Mouse (Mus musculus): ENCODE measurements around the gene Sowahb.
"Not testable (repeated sequence)": the region's sequence is repeated elsewhere in the genome, so short reads cannot be mapped to it uniquely, and the experiment has no call there.

Gene Sowahb

DNA sequence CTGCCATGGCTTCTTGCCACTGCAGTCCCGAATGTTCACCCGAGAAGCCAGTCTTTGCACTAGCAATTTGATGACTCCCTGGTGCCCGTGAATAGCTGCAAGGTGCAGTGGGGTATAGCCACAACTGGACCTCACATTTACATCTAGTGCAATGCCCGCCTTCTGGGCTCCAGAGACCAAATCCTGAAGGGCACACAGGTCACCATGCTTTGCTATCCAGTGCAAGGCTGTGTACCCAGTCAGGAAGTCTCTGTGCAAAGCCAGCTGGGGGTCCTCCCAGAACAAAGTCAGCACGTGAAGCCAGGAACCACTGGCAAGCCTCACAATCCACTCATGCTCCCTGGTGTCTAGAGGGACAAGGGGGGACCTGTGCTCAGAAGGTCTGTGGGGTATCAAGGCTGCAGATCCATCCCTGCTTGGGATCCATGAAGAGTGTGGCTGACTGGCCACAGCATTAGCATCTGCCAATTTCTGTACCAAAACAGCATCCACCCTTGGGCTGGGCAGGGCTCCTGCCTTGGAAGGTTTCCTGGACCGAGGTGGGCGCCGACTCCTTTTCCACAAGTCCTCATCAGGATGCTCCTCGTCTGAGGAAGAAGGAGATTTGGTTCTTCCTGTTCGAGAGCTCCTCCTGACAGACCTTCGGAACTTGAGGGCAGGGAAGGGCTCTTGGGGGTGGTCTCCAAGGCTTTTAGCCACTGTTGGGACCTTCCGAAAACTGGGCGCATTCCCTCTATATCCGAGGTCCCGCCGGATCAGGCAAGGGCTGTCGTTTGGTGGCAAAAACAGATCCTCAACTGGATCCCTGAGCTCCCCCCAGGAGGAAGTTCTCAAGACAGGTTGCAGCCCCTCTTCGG lies 1.8 kb downstream of the Sowahb start:
- DNase-seq (ENCODE audit: low spot score): no peak

DNA sequence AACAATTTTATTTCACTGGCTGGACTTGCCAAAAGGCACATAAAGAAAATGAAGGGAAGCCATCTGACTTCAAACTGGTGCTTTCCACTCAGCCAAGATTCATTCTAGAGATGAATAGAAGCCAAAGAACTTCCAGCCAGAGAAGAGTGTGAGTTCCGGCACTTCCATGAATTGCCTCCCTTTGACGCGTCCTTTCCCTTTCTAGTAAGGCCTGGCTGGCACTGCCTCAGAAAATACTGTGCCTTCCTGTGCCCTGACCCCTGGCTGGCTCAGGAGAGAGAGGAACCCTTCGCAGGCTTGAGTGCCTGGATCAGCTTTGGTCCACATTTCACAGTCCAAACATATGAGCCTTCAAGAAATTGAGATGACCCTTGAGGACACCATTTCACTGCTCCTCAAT lies 2.8 kb downstream of the Sowahb start:
- no peak for DNase-seq (ENCODE audit: low spot score)

DNA sequence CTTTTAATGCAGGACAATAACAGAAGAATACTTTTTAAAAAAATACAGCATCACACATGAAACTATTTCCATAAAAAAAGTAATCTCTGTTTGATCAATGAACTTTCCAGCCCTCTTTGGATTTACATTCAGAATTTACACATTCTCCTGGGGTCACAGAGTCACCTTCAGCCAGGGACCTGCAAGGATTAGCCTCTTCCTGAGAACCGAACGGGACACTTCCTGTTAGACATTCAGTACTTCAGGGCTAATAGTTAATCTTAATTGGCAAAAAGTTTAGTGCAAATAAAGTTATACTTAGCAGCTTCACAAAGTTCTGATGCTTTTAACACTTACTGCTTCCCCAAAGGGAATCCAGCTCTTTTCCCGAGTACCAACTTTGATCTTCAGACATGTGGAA lies 3.5 kb downstream of the Sowahb start:
- no peak for DNase-seq (ENCODE audit: low spot score)

DNA sequence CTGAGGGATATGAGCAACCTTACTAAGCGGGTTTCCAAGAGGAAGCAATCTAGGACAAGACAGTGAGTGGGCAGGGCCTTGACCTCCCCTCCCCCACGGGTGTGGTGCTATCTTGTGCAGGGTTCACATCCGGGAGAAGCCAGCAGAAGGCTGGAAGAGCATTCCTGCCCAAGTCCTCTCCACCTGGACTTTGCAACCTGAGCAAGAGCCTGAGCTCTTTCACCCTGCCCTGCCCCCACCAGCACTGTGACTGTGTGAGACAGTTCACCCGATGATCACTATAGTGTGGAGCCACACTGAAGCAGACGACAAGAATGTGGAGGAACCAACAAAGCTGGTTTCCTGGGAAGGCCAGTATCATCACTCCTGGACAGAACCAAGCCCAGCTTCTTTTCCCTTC lies 4.7 kb downstream of the Sowahb start:
- DNase-seq (ENCODE audit: low spot score): no peak

DNA sequence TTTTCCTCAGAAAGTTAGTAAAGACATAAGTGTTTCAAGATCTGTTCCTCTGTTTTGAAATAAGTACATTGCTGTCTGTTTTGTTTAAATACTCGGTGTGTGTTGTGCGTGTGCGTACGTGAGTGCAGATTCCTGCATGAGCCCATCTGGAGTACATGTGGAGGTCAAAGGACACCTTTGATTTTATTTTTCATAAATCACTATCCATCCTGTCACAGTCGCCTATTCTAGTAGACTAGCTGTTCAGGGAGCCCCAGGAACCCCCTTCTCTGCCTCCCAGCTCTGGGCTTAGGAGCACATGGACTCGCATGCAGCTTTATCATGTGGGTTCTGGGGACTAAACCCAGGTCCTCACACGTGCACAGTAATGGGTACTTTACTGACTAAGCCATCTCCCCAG lies 8.6 kb downstream of the Sowahb start:
- no peak for DNase-seq (ENCODE audit: low spot score)

DNA sequence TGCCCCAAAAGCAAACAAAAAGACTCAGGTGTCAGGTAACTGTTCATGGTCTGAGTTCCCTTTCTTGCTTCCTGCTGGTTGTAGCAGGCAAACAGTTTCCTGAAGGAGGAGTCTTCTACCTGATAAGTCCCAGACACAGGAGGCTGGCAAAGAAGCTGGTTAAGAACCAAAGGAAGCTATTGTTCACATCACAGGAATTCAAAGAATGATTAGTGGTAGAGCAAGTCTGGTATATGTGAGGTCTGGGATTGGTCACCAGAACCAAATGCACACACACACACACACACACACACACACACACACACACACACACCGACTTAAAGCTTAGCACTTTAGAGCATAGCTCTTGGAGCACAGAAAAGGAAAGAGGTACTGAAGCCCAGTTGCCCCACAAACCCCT lies 9.5 kb downstream of the Sowahb start:
- DNase-seq (ENCODE audit: low spot score): no peak

DNA sequence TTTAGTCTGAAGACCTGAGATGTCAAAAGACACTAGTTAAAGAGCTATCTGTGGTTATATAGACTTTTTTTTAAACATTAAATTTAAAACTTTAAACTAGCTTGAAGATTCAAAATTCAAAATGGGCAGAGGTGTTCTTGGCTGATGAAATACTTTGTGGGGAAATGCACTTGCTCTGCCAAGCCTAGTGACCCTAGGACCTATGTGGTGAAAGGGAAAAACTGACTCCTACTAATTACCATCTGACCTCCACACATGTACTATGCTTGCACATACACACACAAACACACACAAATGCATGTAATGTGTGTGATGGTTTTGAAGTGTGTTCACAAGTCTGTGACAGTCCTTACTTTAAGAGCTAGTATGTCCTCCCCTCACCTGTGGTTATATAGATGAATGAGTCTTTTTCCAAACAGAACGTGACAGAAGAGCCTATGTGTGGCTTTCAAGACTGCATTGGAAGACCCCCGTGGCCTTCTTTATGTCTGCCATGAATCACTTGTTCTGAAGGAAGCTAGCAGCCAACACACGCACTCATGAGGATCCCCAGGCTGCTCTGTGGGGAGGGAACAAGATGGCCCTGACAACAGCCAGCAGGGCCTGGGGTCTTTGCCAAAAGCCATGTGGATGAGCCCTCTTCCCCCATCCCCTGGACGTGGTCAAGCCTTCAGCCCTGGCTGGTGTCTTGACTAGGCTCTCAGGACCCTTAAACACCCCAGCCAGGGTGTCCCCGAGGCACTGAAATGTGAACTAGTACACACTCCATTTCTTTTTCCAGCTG lies 11.5 kb downstream of the Sowahb start:
- DNase-seq (ENCODE audit: low spot score): no peak

DNA sequence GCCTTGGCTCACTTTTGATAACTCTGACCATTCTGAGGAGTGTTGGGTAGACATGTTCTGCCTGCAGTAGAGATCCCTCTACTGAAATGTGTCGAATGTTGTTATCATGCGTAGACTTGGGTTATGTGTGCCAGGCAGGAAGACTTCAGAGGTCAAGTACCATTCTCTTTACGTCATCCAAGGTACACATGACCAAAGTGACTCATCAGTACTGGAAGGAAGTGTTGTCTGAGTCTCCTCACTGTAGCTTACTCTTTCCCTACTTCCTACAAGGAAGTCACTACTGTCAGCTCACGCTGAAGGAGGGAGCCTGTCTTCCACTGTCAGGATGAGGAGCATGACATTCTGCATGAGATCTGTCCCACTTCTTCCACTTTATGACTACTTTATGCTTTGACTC lies 12.2 kb downstream of the Sowahb start:
- no peak for DNase-seq (ENCODE audit: low spot score)

DNA sequence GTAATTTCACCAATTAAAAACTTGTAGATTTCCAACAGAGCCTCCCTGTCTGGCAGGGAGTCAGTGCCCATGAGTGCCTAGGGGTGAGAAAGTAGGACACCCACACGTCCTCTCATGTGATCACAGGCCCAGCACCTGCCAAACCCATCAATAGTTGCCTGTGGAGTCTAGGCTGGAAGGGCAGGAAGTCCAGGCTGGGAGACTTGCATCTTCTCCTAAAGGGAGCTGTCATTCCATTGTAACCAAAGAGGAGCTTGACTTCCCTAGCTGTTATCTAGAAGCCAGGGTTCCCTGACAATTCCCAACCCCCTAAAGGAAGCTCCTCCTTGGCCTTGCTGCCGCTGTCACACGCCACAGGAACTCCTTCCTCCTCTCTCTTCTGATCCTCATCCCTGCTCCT lies 14.0 kb downstream of the Sowahb start:
- no peak for DNase-seq (ENCODE audit: low spot score)

DNA sequence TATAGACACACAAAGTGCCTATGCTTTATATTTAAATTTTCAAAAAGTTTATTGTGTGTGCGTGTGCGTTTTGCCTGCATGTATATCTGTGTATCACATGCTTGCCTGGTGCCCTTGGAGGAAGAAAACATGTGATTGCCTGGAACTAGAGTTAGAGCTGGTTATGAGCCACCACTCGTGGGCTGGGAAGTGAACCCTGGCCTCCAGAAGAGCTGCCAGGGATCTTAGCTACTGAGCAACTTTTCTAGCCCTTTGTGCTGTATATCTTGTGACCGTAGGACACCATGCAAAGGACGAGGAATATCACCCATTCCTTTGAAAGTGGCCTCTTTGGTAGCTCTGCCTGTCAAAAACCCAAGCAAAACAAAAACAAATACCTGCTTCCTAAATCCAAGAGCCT lies 14.4 kb downstream of the Sowahb start:
- DNase-seq (ENCODE audit: low spot score): no peak

DNA sequence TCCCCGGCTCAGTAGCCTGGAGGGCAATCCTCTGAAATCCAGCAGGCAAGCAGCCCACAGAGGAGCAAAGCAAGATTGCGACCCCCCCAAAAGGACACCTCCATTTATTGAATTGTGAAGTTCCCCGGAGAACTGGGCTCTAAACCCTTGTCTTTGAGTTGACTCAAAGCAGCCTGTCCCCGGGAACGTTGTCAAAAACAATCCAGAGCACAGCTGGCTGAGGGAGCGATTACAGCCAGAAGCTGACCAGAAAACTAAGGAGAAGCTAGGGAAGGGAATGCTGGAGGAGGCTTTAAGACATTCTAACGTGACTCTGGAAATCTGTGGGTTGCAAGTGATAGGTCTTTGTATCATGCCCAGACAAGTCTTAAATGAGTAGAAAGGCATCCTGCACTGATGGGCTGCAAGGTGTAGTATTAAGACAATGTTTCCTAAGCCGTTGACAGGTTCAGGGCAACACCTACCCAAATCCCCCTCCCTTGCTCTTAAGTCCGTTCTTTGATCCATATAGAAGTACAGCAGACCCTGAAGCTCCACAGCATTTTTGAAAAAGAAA lies 17.6 kb downstream of the Sowahb start:
- DNase-seq (ENCODE audit: low spot score): no peak

DNA sequence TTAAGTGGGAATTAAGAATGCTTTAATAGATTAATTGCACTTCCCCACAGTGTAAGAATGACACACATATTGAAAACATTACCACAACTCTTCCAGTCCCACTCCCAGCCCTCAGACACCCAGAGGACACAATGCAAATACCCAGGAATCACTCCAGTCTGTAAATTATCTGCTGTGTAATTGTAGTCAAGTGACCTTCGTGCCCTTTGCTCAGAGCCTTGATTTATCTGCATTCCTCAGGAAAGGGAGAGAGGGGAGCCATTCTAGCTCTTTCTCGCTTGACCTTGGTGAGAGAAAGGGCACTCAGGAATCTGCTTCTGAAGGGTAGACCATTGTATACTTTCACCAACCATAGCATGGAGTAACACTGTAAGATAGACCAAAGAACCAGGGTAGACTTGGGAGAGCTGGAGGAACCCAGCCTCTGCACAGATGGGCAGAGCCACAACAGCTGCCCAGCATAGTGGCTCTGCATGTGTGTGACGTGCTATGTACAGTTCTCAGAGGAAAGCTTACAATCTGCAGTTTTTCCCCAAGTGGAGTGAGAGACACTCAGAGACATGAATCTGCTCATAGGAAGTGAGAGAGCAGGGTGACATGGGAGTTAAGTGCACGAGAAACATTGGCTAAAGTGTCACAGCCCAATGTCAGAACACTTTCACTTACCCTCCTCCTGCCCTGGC lies 18.2 kb downstream of the Sowahb start:
- DNase-seq (ENCODE audit: low spot score): no peak

DNA sequence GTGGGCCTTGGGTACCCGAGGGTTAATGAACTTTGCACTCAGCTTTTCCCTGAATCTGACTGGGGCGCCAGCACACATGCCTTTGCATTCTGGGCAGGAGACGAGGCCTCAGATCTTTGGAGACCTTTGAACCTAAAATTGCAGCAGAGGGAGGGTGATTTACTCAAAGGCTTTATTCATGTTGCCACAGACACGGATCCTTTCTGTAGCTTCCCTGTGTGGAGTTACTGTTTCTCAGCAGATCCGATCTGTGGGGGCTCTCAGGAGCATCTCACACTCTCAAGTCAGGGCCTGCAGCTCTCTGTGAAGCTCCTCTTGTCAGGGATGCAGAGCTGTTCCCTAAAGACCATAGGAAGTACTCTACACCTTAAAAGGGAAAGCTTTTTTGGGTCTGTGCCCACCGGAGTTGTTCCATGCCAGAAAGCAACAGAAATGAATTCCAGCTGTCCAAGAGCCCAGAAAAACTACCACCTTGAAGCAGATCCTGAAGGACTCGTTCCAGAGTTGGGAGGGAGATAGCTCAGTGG lies 20.0 kb downstream of the Sowahb start:
- DNase-seq (ENCODE audit: low spot score): no peak

DNA sequence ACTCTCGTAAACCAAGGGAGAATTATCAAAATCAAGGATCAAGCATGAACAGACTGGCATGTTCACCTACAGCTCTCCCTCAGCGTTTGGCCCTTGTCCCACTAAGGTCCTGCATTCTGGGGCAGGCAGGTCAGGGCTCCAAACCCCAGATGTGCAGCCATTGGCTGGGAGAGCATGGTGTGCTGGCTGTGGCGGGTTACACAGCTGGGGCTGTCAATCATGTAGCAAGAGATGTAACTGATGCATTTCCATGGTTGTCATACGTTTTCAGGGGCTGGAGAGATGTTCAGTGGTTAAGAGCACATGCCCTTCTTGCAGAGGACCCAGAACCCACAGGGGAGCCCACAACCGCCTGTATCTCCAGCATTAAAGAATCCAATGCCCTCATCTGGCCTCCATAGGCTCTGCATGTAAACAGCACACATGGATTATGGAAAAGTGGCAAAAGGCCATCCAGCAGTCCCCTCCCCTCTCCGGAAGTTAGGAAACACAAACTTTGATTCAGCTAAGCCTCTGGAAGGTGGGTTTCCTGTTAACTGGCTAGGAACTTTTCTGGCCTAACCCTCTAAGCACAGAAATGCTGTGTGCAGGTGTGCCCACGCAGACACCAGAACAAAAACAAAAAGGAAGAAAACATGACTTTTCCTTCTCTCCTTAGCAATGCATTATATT lies 22.6 kb downstream of the Sowahb start:
- no peak for DNase-seq (ENCODE audit: low spot score)

DNA sequence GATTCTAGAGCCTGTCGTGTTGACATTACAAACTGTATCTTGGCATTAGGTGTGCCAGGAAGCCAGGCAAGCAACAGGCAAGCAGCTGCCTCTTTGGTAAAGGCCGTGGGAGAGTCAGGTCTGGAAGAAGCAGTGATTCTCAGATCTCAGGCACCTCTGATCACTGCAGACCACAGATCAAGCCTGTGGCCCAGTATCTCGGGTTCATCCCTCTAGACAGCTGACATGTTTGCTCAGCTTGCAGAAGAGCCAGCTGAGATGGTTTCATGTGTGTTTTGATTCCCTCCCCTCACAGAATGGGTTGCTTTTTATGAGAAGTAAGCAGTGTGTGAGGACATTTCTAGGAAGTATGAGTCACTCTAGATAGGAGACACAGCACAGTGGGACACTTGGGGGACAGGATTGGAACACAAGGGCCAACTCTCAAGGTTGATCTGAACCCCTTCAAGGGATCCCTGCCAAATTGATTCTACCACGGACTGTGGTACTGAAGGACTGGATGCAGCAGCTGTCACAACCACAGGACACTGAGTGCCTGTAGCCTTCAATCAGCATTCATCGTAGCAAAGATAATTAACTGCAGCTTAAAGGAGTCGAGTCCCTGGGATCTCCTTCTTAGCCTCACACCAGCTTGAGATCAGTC lies 24.7 kb downstream of the Sowahb start:
- no peak for DNase-seq (ENCODE audit: low spot score)

DNA sequence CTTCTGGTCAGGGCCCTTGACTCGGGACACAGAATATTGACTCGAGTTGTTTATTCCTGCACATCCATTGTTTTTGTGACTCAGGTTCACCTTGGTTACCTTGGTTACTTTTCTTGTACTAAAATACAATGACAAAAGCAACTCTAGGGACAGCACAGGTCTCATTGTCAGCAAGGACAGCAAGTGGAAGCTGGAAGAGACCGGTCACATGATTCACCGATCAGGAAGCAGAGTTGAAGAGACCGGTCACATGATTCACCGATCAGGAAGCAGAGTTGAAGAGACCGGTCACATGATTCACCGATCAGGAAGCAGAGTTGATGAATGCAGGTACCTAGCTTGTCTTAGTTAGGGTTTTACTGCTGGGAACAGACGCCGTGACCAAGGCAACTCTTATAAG lies 25.6 kb downstream of the Sowahb start:
- not testable (repeated sequence) for DNase-seq (ENCODE audit: low spot score)

DNA sequence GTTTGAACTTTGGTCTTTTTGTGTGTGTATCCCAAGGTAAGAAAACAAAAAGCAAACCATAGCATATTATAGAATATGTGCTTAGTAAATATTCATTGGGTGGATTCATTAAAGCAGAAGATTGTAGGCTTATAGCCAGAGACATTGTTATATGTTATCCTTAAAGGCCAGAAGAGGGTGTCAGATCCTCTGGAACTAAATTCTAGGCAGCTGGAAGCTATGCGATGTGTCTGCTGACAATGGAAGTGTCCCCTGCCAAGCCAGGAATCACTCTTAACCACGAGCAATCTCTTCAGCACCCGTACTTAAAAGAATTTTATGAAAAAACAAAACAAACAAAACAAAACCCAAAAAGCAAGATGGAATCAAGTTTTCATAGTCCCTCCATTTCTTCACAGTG lies 27.1 kb downstream of the Sowahb start:
- no peak for DNase-seq (ENCODE audit: low spot score)

DNA sequence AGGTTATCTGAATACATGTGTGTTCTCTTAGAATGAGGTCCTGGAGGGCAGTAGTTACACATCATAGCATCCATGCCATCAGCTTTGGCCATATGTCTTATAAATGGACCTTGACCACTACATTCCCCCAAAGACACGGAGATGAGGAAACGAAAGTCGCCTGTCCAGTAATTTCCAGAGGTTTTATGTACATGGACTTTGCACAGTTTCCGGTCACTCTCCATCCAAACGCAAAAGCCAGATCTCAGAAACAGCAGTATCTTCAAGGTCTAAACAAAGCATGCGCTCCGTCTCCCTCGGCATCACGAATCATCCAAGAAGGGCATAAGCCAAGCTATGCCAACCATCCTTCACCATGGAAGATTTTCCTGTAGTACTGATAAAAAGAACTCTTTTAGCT lies 36.6 kb downstream of the Sowahb start:
- DNase-seq (ENCODE audit: low spot score): no peak

DNA sequence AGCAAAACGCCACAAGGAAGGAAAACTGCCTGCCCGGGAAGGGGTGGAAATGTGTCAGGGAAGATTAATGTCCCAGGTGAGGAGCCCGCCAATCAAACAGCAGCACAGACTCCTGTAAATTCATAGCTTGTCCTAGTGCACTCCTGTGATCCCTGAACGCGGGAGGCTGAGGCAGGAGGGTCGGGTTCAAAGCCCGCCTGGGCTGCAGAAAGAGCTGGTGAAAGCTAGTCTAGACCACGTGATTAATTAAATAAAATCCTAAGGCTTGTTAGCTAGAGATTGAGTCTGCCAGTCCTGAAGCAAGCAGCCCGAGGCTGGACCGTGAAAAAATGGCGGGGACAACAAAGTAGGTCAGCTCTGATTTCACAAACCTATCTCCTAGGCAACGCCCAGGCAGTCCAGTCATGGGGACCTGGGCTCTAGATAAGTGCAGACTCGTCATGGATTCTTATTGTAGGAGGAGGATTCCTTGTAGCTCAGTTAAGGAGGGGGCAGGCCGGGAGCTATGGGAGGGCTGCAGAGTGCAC lies 38.9 kb downstream of the Sowahb start:
- no peak for DNase-seq (ENCODE audit: low spot score)

DNA sequence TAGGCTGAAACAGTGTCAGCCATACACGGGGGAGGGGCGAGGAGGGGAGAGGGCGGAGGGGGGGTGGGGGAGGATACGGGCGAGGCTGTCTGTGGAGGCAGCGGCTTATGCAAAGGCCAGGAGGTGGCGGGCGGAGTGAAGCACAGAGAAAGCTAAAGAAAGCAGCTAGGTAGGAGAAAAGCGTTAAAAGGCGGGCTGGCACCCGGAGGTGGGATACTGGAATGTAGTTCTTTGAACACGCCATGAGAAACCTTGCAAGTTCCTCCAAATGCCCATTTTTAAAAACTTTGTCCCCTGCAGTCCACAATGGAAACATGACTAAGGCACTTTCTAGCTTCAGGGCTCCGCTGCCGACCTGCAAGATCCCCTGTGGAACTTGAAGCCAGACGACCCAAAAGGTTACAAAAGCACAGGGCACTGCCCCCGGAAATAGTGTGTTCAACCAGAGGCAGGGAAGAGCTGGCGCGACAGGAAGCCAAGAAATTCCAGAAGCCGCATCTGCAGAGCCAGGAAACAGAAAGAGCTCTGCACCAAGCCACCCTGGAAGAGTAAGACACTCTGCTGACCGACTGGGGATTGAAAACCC lies 39.5 kb downstream of the Sowahb start:
- DNase-seq (ENCODE audit: low spot score): no peak

DNA sequence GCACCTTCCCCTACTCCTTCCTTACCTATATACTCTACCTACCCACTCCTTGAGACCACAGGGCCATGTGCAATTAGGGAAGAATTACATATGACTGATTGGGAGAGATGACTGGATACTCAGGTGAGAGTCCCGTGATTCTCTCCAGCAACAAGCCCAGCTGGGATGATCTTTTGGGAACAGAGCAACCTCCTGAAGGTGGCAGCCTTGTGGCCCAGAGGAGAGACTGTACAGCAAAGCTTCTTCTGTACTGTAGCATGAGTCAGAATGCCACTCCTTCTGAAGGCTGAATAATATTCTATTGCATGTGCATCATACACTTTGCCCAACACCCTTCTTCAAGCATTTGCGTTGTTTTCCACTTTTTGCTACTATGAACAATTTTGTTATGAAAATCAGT lies 42.2 kb downstream of the Sowahb start:
- DNase-seq (ENCODE audit: low spot score): no peak
